Mouse (Mus musculus) liver, embryonic 12.5 days (tissue): ENCODE results near the gene Traf1. TPM values are rescaled to one million over a fixed set of nuclear protein-coding genes. Genes with fewer than 3 reads are reported as not detected.

Experiments
- polyA plus RNA-seq: library from polyadenylated mRNA; unstranded; fragments of >200 nt; fragmentation: Nextera tagmentation; extraction: Ambion mirVana; gene quantifications from 2 replicates; pipeline ENCODE4 v1.2.1, GENCODE M21; 2016

The Traf1 gene
- polyA plus RNA-seq, 1 experiment from 2014 or later, result 0.27 TPM

Other genes with a start within 250 kb of the Traf1 start
- 87.3 and 93.7 TPM in 2 replicates for gene Gapvd1, start 206.5 kb downstream of the Traf1 start, polyA plus RNA-seq
- gene Hspa5, start 189.8 kb downstream of the Traf1 start, polyA plus RNA-seq, result 656 and 672 TPM in 2 replicates
- 32.5 and 33.2 TPM in 2 replicates for gene Rabepk, start 161.9 kb downstream of the Traf1 start, polyA plus RNA-seq
- gene Fbxw2, start 135.5 kb downstream of the Traf1 start, polyA plus RNA-seq, result 68.6 and 71.9 TPM in 2 replicates
- 0.07 TPM in 2 replicates for gene Gm34653, start 128.8 kb downstream of the Traf1 start, polyA plus RNA-seq
- 2.2 and 2.3 TPM in 2 replicates for gene Cutal, start 87.4 kb downstream of the Traf1 start, polyA plus RNA-seq
- gene Psmd5, start 86.8 kb downstream of the Traf1 start, polyA plus RNA-seq, result 103 and 109 TPM in 2 replicates
- gene Phf19, start 47.7 kb downstream of the Traf1 start, polyA plus RNA-seq, result 3.1 and 3.7 TPM in 2 replicates
- 14.2 and 16.0 TPM in 2 replicates for gene Hc, start 99.7 kb upstream of the Traf1 start, polyA plus RNA-seq
- 5.3 and 5.5 TPM in 2 replicates for gene AI182371, start 139.8 kb upstream of the Traf1 start, polyA plus RNA-seq
- 10.9 and 12.7 TPM in 2 replicates for gene Cntrl, start 147.7 kb upstream of the Traf1 start, polyA plus RNA-seq
- 141 and 143 TPM in 2 replicates for gene Rab14, start 239.3 kb upstream of the Traf1 start, polyA plus RNA-seq